Mouse (Mus musculus) megakaryocyte, embryonic 14.5 days (primary cell): ENCODE results near the gene Chrne.

Experiments used
- FLI1 ChIP-seq: IDR thresholded peaks from 2 replicates; pipeline ENCODE4 v1.6.1; 2012; ENCODE audit warnings: low read length, inconsistent platforms, mixed read lengths
- GATA1 ChIP-seq: IDR thresholded peaks from 3 replicates; pipeline ENCODE4 v1.6.1; 2012; ENCODE audit warnings: mixed read lengths, low read length, inconsistent platforms, borderline replicate concordance

DNA sequence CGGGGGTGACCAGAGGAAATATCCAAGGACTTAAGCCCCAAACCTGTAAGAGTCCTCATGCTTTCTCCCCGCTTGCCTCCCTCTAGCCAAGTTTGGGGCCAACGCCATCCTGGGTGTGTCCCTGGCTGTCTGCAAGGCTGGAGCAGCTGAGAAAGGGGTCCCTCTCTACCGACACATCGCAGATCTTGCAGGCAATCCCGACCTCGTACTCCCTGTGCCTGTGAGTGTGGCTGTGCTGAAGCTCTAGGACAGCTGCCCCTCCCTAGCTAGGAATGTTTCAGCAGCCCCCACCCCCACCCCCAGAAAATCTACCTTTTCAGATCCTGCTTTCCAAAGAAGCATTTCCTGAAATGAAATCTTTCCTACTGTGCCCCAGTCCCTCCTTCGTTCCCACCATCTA is 39.9 kb upstream of the Chrne start:
- no peak for TF ChIP-seq GATA1
- TF ChIP-seq FLI1: no peak
